Mouse (Mus musculus): ENCODE data around the gene Sept9. TPM values are rescaled to one million over a fixed set of nuclear protein-coding genes. Genes with fewer than 3 reads are reported as not detected.
A peak's percentile ranks its signal among the peaks of the same experiment; 100 is the strongest.

The Sept9 gene
- polyA plus RNA-seq, 1 experiment from 2014 or later: 220 TPM

DNA sequence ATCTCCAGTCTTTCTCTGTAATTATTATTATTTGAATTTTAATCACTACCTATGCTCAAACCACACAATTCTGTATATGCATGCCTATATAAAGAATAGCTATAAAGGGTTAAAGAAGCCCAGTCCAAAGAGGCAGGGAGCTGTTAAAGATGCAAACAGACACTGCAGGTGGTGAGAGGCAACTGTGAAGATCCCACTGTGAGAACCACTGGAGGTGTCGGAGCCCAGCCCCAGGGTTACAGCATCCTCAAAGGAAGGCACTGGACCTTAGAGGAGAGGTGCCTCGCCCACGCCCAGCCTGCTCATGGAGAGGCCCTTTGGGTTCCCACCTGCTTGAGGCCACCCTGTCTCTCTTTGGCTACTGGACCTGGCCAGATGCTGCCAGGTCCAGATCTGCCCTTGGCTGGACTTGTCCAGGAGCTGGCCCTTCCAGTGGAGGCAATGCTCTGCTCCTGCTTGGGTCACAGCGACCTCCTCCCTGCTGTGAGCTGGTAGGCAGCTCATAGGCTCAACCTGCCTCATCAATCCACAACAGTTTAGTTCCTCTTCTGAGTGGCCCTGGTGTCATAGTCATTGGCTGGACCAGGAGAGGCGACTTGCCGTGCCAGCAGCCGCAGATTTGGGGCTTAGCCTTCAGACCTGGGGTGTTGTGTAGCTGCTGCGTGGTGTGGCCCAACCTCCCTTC is 45.7 kb downstream of the Sept9 start:
- no peak for DNase-seq (ENCODE audit: low spot score)

- peak; percentile 22 for DNase-seq (ENCODE audit: low spot score)
Observed at GRCm38 (mm10) chr11:117245846-117246245, 46.4 kb downstream of the Sept9 start.

- DNase-seq (ENCODE audit: low spot score): peak; percentile 37
Observed at GRCm38 (mm10) chr11:117246286-117246685, 46.8 kb downstream of the Sept9 start.

DNA sequence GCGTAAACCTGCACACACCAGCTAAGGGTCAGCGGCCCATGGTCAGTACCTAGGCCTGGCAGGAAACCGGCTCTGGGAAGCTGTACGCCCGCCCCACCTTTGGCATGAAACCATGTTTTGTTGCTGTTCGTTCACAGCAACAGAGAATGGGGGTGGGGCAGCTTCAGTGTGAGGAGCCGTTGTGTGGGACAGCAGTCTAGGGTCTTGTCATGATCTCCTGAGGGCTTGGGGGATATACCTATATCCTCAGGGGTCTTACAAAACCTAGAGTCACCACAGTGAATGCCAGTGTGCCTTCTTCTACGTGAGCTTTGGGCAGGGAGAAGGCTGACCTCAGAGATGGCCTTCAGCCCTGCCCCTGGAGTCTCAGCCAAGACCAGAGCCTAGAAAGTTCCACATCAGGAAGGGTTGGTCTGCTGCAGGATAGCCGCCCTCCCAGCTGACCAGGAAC is 47.5 kb downstream of the Sept9 start:
- DNase-seq (ENCODE audit: low spot score): no peak

DNA sequence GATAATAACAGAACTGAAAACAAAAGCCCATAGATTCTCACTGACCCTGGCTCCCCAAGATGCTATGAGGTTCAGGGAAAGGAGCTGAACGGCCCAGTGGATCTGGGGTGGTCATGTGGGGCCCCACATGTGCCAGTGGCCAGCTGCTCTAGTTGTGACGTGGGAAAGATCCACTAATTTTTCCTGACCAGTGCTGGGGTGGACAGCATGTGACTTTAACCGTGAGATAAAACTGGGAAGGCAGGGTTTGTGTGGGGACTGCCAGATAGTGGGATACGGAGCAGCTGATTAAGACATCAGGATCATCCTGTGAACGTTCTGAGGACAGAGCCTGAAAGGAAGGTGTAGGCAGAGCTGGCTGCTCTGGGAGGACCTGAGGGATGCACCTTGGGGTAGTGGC is 48.1 kb downstream of the Sept9 start:
- DNase-seq (ENCODE audit: low spot score): no peak

GRCm38 (mm10) chr11:117248734-117249248 is 49.3 kb downstream of the Sept9 start:
- DNase-seq (ENCODE audit: low spot score): no peak

DNA sequence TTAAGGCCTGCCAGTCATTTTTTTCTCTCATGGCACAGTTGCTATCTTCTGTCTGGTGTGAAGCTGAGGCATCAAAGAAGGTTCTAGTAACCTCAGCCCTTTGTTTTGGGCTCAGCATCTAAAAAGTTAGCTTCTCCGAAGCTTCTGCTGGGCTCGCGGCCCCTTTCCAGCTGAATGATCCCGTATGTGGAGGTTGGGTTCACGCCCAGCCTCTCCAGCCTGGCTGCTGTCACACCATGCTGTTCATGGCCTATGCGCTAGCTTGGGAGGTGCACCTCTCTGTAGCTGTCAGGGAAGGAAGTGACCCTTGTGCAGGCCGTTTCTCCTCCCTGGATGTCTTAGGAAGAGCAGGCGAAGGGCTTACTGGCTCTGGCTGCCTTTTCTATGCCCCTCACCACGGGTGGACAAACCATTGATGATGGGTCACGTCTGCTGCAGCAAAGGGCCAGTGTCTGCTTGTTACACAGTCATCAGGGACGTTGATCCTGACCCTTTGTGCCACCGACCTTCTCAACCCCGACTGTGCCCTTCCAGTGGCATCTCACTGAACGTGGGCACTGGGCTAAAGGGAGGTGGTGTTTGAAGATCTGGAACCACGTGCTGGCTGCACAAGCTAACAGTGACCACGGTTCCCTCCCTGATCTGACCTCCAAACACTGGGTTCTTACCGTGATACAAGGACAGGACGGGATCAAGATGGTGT is 50.0 kb downstream of the Sept9 start:
- DNase-seq (ENCODE audit: low spot score): no peak

DNA sequence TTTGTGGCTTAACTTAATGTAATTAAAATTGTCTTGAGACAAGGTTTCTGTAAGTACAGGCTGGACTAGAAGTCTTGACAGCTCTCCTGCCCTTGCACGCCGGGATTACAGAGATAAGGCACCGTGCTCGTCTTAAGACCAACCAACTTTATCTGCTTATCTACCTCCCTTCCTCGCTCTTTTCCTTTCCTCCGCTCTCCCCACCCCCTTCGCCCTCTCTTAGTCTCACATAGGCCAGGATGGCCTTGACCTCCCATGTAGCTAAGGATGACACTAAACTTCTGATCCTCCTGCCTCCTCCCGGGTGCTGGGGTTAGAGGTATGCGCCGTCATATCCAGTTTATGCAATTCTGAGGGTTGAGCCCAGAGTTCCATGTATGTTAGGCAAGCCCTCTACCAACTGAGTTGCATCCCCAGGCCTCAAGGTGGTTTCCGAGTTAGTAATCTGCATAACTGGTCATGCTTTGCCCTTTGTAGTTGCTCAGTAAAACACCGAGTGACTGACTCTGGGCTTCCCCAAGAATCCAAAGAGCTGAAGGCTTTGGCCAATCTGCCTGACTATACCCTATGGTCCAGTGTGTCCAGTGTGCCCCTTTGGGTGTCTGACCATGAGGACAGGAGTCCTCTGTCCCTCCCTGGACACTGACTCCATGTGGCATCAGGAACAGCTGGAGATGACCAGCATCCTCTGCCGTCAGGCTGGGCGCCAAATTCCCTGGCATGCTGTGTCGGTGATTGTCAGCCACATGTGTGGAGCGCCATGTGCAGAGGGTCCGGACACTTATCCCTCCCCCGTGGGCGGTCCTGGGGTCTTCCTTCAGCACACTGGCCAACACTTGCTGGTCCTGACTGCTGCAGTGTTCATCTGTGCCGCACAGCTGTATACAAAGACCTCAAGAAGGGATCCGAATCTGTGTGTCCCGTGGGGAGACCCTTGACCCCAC is 50.8 kb downstream of the Sept9 start:
- no peak for DNase-seq (ENCODE audit: low spot score)

DNA sequence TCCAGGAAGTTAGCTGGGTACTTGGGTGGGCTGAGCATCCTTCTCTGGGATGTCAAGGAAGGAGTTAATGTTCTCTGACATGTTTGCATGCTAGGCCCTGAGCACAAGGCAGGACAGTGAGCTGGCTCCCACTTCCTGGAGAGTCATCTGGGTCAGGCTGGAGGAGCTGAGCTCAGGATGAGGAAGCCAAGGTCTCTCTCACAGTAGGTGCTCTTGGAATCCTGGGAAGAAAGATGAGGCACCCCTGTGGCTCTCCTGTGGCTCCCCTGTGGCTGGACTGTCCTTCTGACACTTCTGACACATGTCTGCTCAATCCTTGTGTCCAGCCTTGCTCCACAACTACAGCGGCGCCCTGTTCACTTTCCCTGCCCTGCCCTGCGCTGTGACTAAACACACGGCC is 52.3 kb downstream of the Sept9 start:
- no peak for DNase-seq (ENCODE audit: low spot score)

DNA sequence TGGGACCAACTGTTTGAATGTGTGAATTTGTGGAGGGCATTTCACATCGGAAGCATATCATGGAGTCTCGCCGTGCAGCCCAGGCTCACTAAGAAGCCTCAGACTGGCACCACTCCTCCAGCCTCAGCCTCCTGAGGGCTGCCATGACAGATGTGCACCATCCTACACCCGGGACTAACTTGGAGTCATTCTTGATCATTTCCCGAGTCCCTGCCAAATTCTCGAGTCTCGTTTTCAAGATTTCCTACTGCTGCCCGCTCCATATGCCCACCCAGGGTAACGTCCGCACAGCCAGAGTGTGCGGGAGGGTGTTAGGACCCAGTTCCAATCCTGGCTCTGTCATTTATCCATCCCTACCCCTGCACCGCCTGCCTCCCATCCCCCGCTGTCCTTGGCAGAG is 53.4 kb downstream of the Sept9 start:
- DNase-seq (ENCODE audit: low spot score): no peak

- no peak for DNase-seq (ENCODE audit: low spot score)
Observed at GRCm38 (mm10) chr11:117254161-117255107, 55.0 kb downstream of the Sept9 start.

DNA sequence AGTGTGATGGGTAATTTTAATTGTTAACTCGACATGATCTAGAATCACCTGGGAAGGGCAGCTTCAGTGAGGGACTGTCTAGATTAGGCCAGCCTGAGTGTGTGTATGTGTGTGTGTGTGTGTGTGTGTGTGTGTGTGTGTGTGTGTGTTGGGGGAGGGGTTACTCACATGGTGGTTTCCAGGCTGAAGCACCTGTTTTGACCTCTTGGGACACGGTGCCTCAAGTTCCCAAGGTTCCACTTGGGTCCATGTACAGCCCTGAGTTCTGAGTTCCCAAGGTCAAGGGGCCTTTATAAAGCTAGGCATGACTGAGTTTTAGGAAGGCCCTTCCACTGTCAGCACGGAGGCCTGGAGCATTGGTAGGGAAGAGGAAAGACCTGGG is 55.6 kb downstream of the Sept9 start:
- DNase-seq (ENCODE audit: low spot score): no peak

GRCm38 (mm10) chr11:117256088-117256487 is 56.6 kb downstream of the Sept9 start:
- no peak for DNase-seq (ENCODE audit: low spot score)

DNA sequence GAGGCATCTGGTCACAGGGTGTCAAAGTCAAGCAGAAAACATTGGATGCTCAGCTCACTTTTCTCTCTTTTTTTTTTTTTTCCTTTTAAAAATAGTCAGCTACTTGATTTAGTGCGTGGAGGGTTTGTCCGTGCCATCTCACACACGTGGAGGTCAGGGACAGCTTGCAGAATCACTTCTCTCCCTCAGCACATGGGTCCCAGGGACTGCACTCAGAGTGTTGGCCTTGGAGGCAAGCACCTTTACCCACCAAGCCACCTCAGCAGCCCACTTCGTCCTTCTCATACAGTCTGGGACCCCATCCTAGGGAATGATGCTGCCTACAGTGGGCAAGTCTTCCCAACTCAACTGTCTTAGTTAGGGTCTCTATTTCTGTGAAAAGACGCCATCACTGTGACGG is 57.4 kb downstream of the Sept9 start:
- no peak for DNase-seq (ENCODE audit: low spot score)

GRCm38 (mm10) chr11:117257266-117257665 is 57.8 kb downstream of the Sept9 start:
- DNase-seq (ENCODE audit: low spot score): no peak

DNA sequence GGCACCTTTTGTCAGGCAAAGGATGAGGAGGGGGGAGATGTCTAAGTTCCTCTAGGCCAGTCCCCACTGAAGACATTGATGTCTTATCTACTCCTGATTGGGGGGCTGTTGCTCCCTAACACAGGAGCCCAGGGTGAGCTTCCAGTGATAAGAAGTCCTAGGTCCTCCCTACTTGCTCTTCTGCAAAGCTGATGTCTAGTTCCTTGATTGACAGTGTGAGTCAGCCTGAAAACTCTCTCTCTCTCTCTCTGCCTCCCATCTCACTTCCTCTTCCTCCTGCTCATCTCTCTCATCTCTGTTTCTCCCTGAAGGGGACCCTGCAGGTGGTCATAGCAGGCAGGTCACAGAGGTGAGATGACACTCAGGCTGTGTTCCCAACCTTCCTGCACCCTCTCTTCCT is 58.4 kb downstream of the Sept9 start:
- peak; percentile 19 for DNase-seq (ENCODE audit: low spot score)

DNA sequence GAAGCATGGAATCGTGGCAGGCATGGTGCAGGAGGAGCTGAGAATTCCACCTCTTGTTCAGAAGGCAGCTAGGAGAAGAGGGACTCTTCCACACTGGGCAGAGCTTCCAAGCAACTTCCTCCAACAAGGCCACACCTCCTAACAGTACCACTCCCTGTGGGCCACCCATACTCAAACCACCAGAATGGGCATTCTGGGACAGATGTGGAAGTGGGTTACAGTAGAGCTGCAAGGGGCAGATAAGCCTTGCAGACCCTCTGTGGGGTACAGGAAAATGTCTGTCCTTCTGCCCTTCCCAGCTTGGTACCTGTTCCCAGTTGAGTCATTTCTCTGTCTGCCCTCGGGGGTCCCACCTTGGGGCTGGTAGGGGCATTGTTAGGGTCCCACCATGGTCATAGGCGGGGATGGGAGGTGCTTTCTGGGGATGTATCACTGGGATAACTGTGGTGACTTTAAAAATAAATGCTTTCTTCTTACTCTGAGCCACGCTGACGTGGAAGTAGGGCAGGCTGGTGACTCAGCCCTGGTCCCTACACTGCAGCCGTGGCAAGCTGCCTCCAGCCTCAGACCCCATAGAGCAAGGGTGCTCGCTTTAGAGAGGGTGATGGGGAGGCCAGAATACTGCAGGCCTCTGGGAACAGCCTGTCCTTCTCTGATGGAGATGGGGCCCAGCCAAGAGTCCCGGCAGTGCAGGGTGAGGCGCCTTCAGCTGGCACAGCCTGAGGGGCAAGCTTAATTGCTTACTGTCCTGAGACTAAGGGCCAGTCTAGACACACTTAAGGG is 59.9 kb downstream of the Sept9 start:
- DNase-seq (ENCODE audit: low spot score): no peak

DNA sequence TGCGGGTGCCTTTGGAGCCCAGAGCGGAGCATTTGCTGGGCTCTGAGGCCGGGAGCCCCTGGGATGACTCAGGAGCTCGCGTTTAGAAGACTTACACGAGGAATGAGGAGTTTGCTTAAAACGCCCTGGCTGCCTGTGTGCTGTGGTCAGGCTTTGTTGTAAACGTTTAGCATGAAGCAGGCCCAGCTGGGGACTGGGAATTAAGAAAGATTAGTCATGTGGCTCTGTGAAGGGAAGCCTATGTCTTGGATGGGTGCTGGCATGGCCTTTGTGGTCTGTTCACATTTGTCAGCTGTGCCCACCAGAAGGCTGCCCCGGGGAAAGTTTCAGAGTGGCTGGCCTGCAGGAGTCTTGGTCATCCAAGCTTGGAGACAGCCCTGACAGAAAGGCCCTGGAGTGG is 61.2 kb downstream of the Sept9 start:
- no peak for DNase-seq (ENCODE audit: low spot score)

- no peak for DNase-seq (ENCODE audit: low spot score)
Observed at GRCm38 (mm10) chr11:117263096-117263808, 63.8 kb downstream of the Sept9 start.
